In genomic region chr17:34564003-34564421, GRCm38 (mm10) we compare ENCODE assay signal across 8 mouse cellular contexts. TPM values are rescaled to one million over a fixed set of nuclear protein-coding genes. Genes with fewer than 3 reads are reported as not detected.
A peak's percentile ranks its signal among the peaks of the same experiment; 100 is the strongest.
DNase-seq lines count a peak whose midpoint lies in the region; ATAC-seq lines count a peak whose summit lies in the region.

Notch4 (plus strand) TSS chr17:34564268.

- no peak within 1 kb of the TSS for H3K4me3 ChIP-seq in forebrain, embryonic 12.5 days (replicated peaks)
- H3K4me3 ChIP-seq in forebrain, embryonic 11.5 days (ENCODE audit: low read depth, low read length) = no peak within 1 kb of the TSS
- no peak within 1 kb of the TSS for H3K4me3 ChIP-seq in embryonic facial prominence, embryonic 12.5 days
- H3K4me3 ChIP-seq in limb, embryonic 10.5 days = peak within 1 kb of the TSS; percentile 29
- no peak within 1 kb of the TSS for H3K4me3 ChIP-seq in midbrain, embryonic 14.5 days (replicated peaks; ENCODE audit: low read depth, low read length)

- WGBS in forebrain, embryonic 12.5 days = 22% methylated on average over 5 of the region's 6 CpGs
- WGBS in forebrain, embryonic 11.5 days = 15% methylated on average over 6 of the region's 6 CpGs
- 9% methylated on average over 6 of the region's 6 CpGs for WGBS in embryonic facial prominence, embryonic 12.5 days
- WGBS in limb, embryonic 10.5 days = 2% methylated on average over 6 of the region's 6 CpGs
- WGBS in midbrain, embryonic 14.5 days = 23% methylated on average over 6 of the region's 6 CpGs

- intact Hi-C loops in heart, postnatal 14 days (cut with DNase I) = no loop called here

- ATAC-seq in forebrain, embryonic 12.5 days (ENCODE audit: low FRiP score) = no peak
- ATAC-seq in forebrain, embryonic 11.5 days (replicated peaks; ENCODE audit: low FRiP score) = no peak
- no peak for ATAC-seq in embryonic facial prominence, embryonic 12.5 days (ENCODE audit: insufficient number of reproducible peaks, insufficient read depth, low FRiP score, low TSS enrichment)
- no peak for ATAC-seq in midbrain, embryonic 14.5 days (ENCODE audit: low FRiP score, low TSS enrichment)
- ATAC-seq in activated CD4-positive, CD25-positive, alpha-beta regulatory T cell, adult 4 months = no peak

- no peak within 1 kb of the TSS for H3K9ac ChIP-seq in forebrain, embryonic 12.5 days
- H3K9ac ChIP-seq in forebrain, embryonic 11.5 days (ENCODE audit: low read length) = no peak within 1 kb of the TSS
- H3K9ac ChIP-seq in embryonic facial prominence, embryonic 12.5 days = no peak within 1 kb of the TSS
- H3K9ac ChIP-seq in midbrain, embryonic 14.5 days (replicated peaks; ENCODE audit: low read length) = no peak within 1 kb of the TSS

- H3K9me3 ChIP-seq in forebrain, embryonic 12.5 days = no peaks in the 10 kb centered on the region
- no peaks in the 10 kb centered on the region; the same call in 1 of the 2 replicates for H3K9me3 ChIP-seq in forebrain, embryonic 11.5 days (ENCODE audit: control insufficient read depth, low read length)
- no peaks in the 10 kb centered on the region for H3K9me3 ChIP-seq in embryonic facial prominence, embryonic 12.5 days
- H3K9me3 ChIP-seq in limb, embryonic 10.5 days (replicated peaks) = no peaks in the 10 kb centered on the region
- peaks cover 2% of the 10 kb centered on the region; the same call in 1 of the 2 replicates for H3K9me3 ChIP-seq in midbrain, embryonic 14.5 days (ENCODE audit: control insufficient read depth, low read length)

- H3K4me1 ChIP-seq in forebrain, embryonic 12.5 days = no peaks in the 10 kb centered on the region
- H3K4me1 ChIP-seq in forebrain, embryonic 11.5 days (replicated peaks; ENCODE audit: control insufficient read depth, insufficient read depth, low read length) = no peaks in the 10 kb centered on the region
- peaks cover 8% of the 10 kb centered on the region for H3K4me1 ChIP-seq in embryonic facial prominence, embryonic 12.5 days
- peaks cover 20% of the 10 kb centered on the region for H3K4me1 ChIP-seq in limb, embryonic 10.5 days
- no peaks in the 10 kb centered on the region for H3K4me1 ChIP-seq in midbrain, embryonic 14.5 days (ENCODE audit: control insufficient read depth, insufficient read depth, low read length)

- H3K27me3 ChIP-seq in forebrain, embryonic 12.5 days = peaks cover 10% of the 10 kb centered on the region
- H3K27me3 ChIP-seq in forebrain, embryonic 11.5 days (ENCODE audit: control insufficient read depth, insufficient read depth, low read length) = no peaks in the 10 kb centered on the region
- H3K27me3 ChIP-seq in embryonic facial prominence, embryonic 12.5 days = no peaks in the 10 kb centered on the region; the same call in 1 of the 2 replicates
- H3K27me3 ChIP-seq in limb, embryonic 10.5 days (ENCODE audit: low read depth, poor library complexity, severe bottlenecking) = no peaks in the 10 kb centered on the region
- H3K27me3 ChIP-seq in midbrain, embryonic 14.5 days (ENCODE audit: control insufficient read depth, insufficient read depth, low read length) = no peaks in the 10 kb centered on the region; the same call in 1 of the 2 replicates

- H3K36me3 ChIP-seq in forebrain, embryonic 12.5 days (replicated peaks) = no peaks in the 10 kb centered on the region
- H3K36me3 ChIP-seq in forebrain, embryonic 11.5 days (ENCODE audit: control insufficient read depth, insufficient read depth, low read length) = no peaks in the 10 kb centered on the region
- H3K36me3 ChIP-seq in embryonic facial prominence, embryonic 12.5 days = no peaks in the 10 kb centered on the region
- no peaks in the 10 kb centered on the region for H3K36me3 ChIP-seq in limb, embryonic 10.5 days
- no peaks in the 10 kb centered on the region for H3K36me3 ChIP-seq in midbrain, embryonic 14.5 days (ENCODE audit: control insufficient read depth, insufficient read depth, low read length)

- no peak for DNase-seq in forebrain, embryonic 11.5 days (ENCODE audit: low spot score)
- DNase-seq in heart, postnatal 14 days = peak; percentile 55 to 69
- no peak for DNase-seq in limb, embryonic 10.5 days (ENCODE audit: low spot score)
- DNase-seq in midbrain, embryonic 14.5 days = no peak
- no peak for DNase-seq in urinary bladder, adult 2 months (ENCODE audit: low spot score)

- H3K4me2 ChIP-seq in forebrain, embryonic 12.5 days = 0 out of 2 replicates have a peak within 1 kb of the TSS, but pooled peaks have one; percentile 1
- H3K4me2 ChIP-seq in forebrain, embryonic 11.5 days (ENCODE audit: low read depth, low read length, severe bottlenecking) = no peak within 1 kb of the TSS
- H3K4me2 ChIP-seq in embryonic facial prominence, embryonic 12.5 days (replicated peaks) = peak within 1 kb of the TSS; percentile 21; the same call in 1 of the 2 replicates
- no peak within 1 kb of the TSS for H3K4me2 ChIP-seq in midbrain, embryonic 14.5 days (ENCODE audit: low read length)

- 0 out of 2 replicates have a peak within 1 kb of the TSS, but pooled peaks have one; percentile 36 for H3K27ac ChIP-seq in forebrain, embryonic 12.5 days
- no peak within 1 kb of the TSS for H3K27ac ChIP-seq in forebrain, embryonic 11.5 days (ENCODE audit: low read depth, low read length)
- peak within 1 kb of the TSS; percentile 63 for H3K27ac ChIP-seq in embryonic facial prominence, embryonic 12.5 days
- peak within 1 kb of the TSS; percentile 73 for H3K27ac ChIP-seq in limb, embryonic 10.5 days
- peak within 1 kb of the TSS; percentile 20; the same call in 1 of the 2 replicates for H3K27ac ChIP-seq in midbrain, embryonic 14.5 days (replicated peaks; ENCODE audit: low read depth, low read length)

RNA-seq across cellular contexts. Expression of gene Notch4, which starts in this region (rescaled TPM):
- 6.9 and 9.5 TPM in 2 replicates for polyA plus RNA-seq in forebrain, embryonic 12.5 days (2016; fragmentation: Nextera tagmentation; extraction: Ambion mirVana)
- 5.9 and 8.7 TPM in 2 replicates for polyA plus RNA-seq in forebrain, embryonic 11.5 days (2014; fragmentation: Nextera tagmentation; extraction: Ambion mirVana)
- 6.9 TPM in 2 replicates for polyA plus RNA-seq in embryonic facial prominence, embryonic 12.5 days (2016; fragmentation: Nextera tagmentation; extraction: Ambion mirVana)
- total RNA-seq in heart, postnatal 14 days (2021) = 10 to 100 TPM; 47.9 to 52.6 TPM
- polyA plus RNA-seq in limb, embryonic 10.5 days (2016; fragmentation: Nextera tagmentation; extraction: Ambion mirVana) = 6.4 and 8.2 TPM in 2 replicates
- polyA plus RNA-seq in midbrain, embryonic 14.5 days (2014; fragmentation: Nextera tagmentation; extraction: Ambion mirVana) = 9.9 and 10.3 TPM in 2 replicates
- polyA plus RNA-seq in activated CD4-positive, CD25-positive, alpha-beta regulatory T cell, adult 4 months (2017; shearing (Covaris generic)) = under 1 TPM; 0.52 to 0.58 TPM
- polyA plus RNA-seq in urinary bladder, adult 2 months (2012; rRNA removed) = 3.2 and 5.5 TPM in 2 replicates

Comparison
In these comparisons a context has a peak if more than half of its experiments do, and no peak if none do; other contexts are left out.
1. H3K4me2 ChIP-seq: peak in forebrain, embryonic 12.5 days (single experiment) and embryonic facial prominence, embryonic 12.5 days (single experiment); none in forebrain, embryonic 11.5 days (single experiment) and midbrain, embryonic 14.5 days (single experiment).
2. DNase-seq: peak in heart, postnatal 14 days (2 of 2); none in forebrain, embryonic 11.5 days (single experiment), limb, embryonic 10.5 days (single experiment), midbrain, embryonic 14.5 days (single experiment) and urinary bladder, adult 2 months (single experiment).